Mouse (Mus musculus): ENCODE data around the gene Zfp52.

The Zfp52 gene

GRCm38 (mm10) chr17:21566220-21566619 lies 30.9 kb downstream of the Zfp52 start:
- peak; percentile 59 to 67 for DNase-seq

- DNase-seq, result peak; percentile 79 to 83
Measured at GRCm38 (mm10) chr17:21566728-21567349, 31.5 kb downstream of the Zfp52 start, which contains the start of gene Zfp948. TSS of gene Zfp948 (plus strand) at chr17:21567008.

GRCm38 (mm10) chr17:21567696-21568095 lies 32.4 kb downstream of the Zfp52 start:
- peak; percentile 19 to 27 for DNase-seq

- DNase-seq, result no peak
Measured at GRCm38 (mm10) chr17:21579080-21579479, 43.7 kb downstream of the Zfp52 start.

- DNase-seq, result peak; percentile 58 to 61
Measured at GRCm38 (mm10) chr17:21579493-21580175, 44.3 kb downstream of the Zfp52 start.

- DNase-seq, result no peak
Measured at GRCm38 (mm10) chr17:21585521-21585920, 50.2 kb downstream of the Zfp52 start.

Measured in cerebellum, postnatal 14 days (tissue).